Mouse (Mus musculus) lung, postnatal 0 days (tissue): Measurements from ENCODE around the gene Cish. TPM values are rescaled to one million over a fixed set of nuclear protein-coding genes. Genes with fewer than 3 reads are reported as not detected.

Source experiments
- ATAC-seq: fragments of 200-750 bp; cut with Nextera tagmentation; 2 replicates; pipeline ENCODE4 v1.8.0; 2017; ENCODE audit warnings: moderate library complexity
- DNase-seq: peaks from one replicate; pipeline ENCODE4 v3.0.0-alpha.2; 2016; ENCODE audit warnings: low spot score
- H3K27ac ChIP-seq: fragments of 300-500 bp; sonication (generic); 2 replicates; pipeline ENCODE4 v1.5.1; 2014; ENCODE audit warnings: antibody characterized with exemption, mild to moderate bottlenecking, low read length, mixed read lengths
- H3K27me3 ChIP-seq: fragments of 300-500 bp; sonication (generic); replicated peaks from 2 replicates; pipeline ENCODE4 v1.6.1; 2014; ENCODE audit warnings: low read length, mixed read lengths; ENCODE audit not compliant: insufficient read depth
- H3K36me3 ChIP-seq: fragments of 300-500 bp; sonication (generic); 2 replicates; pipeline ENCODE4 v1.6.1; 2014; ENCODE audit warnings: low read length, mixed read lengths; ENCODE audit not compliant: insufficient read depth
- H3K4me1 ChIP-seq: fragments of 300-500 bp; sonication (generic); 2 replicates; pipeline ENCODE4 v1.6.1; 2014; ENCODE audit warnings: antibody characterized with exemption, low read depth, low read length, mixed read lengths; ENCODE audit not compliant: insufficient read depth
- H3K4me2 ChIP-seq: fragments of 300-500 bp; sonication (generic); replicated peaks from 2 replicates; pipeline ENCODE4 v1.6.1; 2014; ENCODE audit warnings: low read depth, mild to moderate bottlenecking, low read length, moderate library complexity, mixed read lengths
- H3K4me3 ChIP-seq: fragments of 300-500 bp; sonication (generic); 2 replicates; pipeline ENCODE4 v1.5.1; 2014; ENCODE audit warnings: low read depth, low read length
- H3K9ac ChIP-seq: fragments of 300-500 bp; sonication (generic); replicated peaks from 2 replicates; pipeline ENCODE4 v1.6.1; 2014; ENCODE audit warnings: low read depth, mild to moderate bottlenecking
- H3K9me3 ChIP-seq: fragments of 300-500 bp; sonication (generic); 2 replicates; pipeline ENCODE4 v1.6.1; 2016; ENCODE audit warnings: low read length, mixed read lengths
- CTCF ChIP-seq: IDR thresholded peaks from 2 replicates; pipeline ENCODE4 v1.5.1; 2016; ENCODE audit warnings: antibody characterized with exemption, mild to moderate bottlenecking
- EP300 ChIP-seq: IDR thresholded peaks from 2 replicates; pipeline ENCODE4 v1.6.1; 2016; ENCODE audit warnings: antibody characterized with exemption, mild to moderate bottlenecking, control low read depth
- WGBS: fragments of 180-500 bp; shearing (Covaris S2); extraction: QIAGEN DNeasy Blood & Tissue Kit; methylation state at CpG from one replicate; pipeline ENCODE4 v1.1.7; 2014; 5-methylcytosine and 5-hydroxymethylcytosine counted together
- polyA plus RNA-seq: library from polyadenylated mRNA; unstranded; fragments of >200 nt; fragmentation: Nextera tagmentation; extraction: Ambion mirVana; gene quantifications from 2 replicates; pipeline ENCODE4 v1.2.1, GENCODE M21; 2015

Gene Cish
- polyA plus RNA-seq, 1 experiment from 2014 or later: 49.2 TPM

DNA sequence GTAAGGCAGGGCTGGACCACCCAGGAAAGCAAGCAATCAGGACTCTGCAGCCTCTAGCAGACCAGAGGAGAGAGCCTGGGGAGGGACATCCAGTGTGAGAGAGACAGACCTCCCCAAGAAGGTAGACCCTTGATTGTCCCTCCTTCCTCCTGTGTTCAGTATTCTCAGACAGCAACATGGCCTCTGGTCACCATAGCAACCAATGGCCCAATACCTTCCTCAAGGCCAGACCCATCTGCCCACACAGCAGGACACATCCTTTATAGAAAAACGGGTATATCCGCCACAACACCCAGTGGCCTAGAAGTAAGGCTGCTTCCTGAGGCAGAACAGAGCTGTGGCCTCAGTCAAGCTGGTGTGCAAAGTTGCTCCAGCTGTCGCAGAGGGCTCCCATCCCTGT is 40.2 kb upstream of the Cish start:
- no peak for DNase-seq
- Histone ChIP-seq H3K27me3 (no peaks in the 10 kb centered on the region), H3K4me1 (no peaks in the 10 kb centered on the region), H3K4me3 (no peak overlapping the region), H3K9me3 (no peaks in the 10 kb centered on the region), H3K9ac (no peak overlapping the region), H3K36me3 (no peaks in the 10 kb centered on the region), H3K27ac (no peak overlapping the region), H3K4me2 (no peak overlapping the region)
- TF ChIP-seq EP300: no peak
- TF ChIP-seq CTCF: no peak
- WGBS: 61% methylated on average over 3 of the region's 3 CpGs
- no peak for ATAC-seq

DNA sequence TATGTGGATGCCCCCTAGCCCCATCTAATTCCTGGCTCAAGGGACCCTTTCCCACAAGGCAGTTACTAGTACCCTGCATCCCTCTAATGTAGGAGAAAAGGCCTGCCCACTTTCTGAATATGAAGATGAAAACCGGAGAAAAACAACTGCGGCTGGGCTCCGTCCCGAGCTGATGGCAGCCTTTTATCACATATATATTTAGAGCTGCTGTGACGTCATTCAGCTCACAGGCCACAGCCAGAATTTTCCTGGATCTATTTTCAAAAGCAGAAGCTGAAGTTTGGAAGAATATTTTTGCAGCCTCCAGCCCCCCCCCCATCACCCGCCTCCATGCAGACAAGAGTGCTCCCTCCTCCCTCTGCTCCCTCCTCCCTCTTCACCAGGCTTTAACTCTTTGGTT is 36.3 kb upstream of the Cish start:
- Histone ChIP-seq H3K4me2 (no peak overlapping the region), H3K27ac (no peak overlapping the region), H3K27me3 (no peaks in the 10 kb centered on the region), H3K36me3 (no peaks in the 10 kb centered on the region), H3K4me3 (no peak overlapping the region), H3K9me3 (no peaks in the 10 kb centered on the region), H3K9ac (no peak overlapping the region), H3K4me1 (no peaks in the 10 kb centered on the region)
- ATAC-seq (peak; percentile 56), DNase-seq (peak; percentile 51)
- 42% methylated on average over 6 of the region's 6 CpGs for WGBS
- TF ChIP-seq EP300: no peak

DNA sequence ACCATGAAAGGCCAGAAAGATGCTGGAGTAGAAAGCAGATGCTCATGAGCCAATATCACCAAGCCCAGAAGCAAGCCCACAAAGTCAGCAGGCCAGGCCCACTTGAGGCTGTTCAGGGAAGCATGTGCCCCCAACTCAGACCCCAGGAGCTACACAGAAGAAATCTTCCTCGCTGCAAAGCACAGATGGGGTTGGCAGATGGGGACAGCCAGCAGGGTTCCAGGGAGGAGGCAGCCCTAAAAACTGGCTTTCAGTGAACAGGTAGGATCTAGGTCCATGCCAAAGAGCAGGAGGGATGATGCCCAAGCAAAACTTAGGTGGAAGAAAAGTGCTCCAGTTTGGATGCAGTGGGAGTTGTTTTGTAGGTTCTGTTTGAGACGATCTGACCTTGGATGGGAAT is 35.4 kb upstream of the Cish start:
- TF ChIP-seq CTCF (no peak), EP300 (no peak)
- H3K9ac ChIP-seq: no peak overlapping the region
- H3K27me3 ChIP-seq: no peaks in the 10 kb centered on the region
- ATAC-seq: no peak
- H3K9me3 ChIP-seq: no peaks in the 10 kb centered on the region
- H3K27ac ChIP-seq: no peak overlapping the region
- H3K4me1 ChIP-seq: no peaks in the 10 kb centered on the region
- H3K4me3 ChIP-seq: no peak overlapping the region
- WGBS: 75% methylated on average over 2 of the region's 2 CpGs
- H3K36me3 ChIP-seq: no peaks in the 10 kb centered on the region
- no peak for DNase-seq
- no peak overlapping the region for H3K4me2 ChIP-seq

DNA sequence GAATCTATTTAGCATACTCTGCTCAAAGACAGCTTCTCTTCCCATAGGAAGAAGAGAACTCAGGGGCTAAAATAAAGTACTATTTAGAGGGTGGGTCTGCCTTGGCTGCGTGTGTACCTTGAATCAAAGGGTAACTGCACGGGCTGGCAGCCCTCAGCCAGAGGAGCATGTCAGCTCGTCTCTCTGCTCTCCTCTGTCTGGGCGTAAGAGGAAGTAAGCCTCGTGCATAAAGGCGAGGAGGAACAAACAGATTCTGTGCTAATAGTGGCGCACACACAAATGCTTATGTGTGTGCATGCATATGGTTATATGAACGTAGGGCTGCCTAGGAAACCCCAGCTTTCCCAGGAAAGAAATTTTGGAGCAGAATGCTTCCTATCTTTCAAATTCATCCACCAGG is 35.0 kb upstream of the Cish start:
- DNase-seq: no peak
- H3K27ac ChIP-seq: no peak overlapping the region
- no peaks in the 10 kb centered on the region for H3K27me3 ChIP-seq
- no peak overlapping the region for H3K4me3 ChIP-seq
- WGBS: 45% methylated on average over 8 of the region's 8 CpGs
- no peaks in the 10 kb centered on the region for H3K4me1 ChIP-seq
- no peaks in the 10 kb centered on the region for H3K9me3 ChIP-seq
- no peak overlapping the region for H3K9ac ChIP-seq
- no peak for TF ChIP-seq CTCF
- TF ChIP-seq EP300: no peak
- no peaks in the 10 kb centered on the region for H3K36me3 ChIP-seq
- no peak overlapping the region for H3K4me2 ChIP-seq
- no peak for ATAC-seq

DNA sequence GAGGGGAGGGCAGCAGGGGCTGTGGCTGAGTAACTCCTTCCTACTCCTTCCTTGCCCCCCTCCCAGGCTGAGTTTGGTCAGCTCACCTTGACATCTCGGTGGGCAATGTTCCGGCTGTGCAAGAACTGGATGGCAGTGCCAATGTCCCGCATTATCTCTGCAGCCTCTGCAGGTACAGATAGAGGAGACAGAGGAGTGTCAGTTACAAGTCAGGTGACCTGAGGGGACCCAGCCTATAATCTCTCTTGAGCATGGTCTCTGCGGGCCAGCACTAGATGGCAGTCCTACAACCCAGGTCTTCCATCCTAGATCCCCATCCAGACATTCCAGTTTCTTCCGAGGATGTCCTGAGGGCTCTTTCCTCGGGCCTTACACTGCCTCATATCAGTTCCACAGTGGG is 34.0 kb upstream of the Cish start:
- Histone ChIP-seq H3K36me3 (no peaks in the 10 kb centered on the region), H3K4me2 (no peak overlapping the region), H3K27ac (no peak overlapping the region), H3K27me3 (no peaks in the 10 kb centered on the region), H3K9ac (no peak overlapping the region), H3K4me3 (no peak overlapping the region), H3K4me1 (no peaks in the 10 kb centered on the region), H3K9me3 (no peaks in the 10 kb centered on the region)
- DNase-seq: no peak
- WGBS: 71% methylated on average over 6 of the region's 6 CpGs
- TF ChIP-seq CTCF: no peak
- TF ChIP-seq EP300: no peak
- no peak for ATAC-seq

DNA sequence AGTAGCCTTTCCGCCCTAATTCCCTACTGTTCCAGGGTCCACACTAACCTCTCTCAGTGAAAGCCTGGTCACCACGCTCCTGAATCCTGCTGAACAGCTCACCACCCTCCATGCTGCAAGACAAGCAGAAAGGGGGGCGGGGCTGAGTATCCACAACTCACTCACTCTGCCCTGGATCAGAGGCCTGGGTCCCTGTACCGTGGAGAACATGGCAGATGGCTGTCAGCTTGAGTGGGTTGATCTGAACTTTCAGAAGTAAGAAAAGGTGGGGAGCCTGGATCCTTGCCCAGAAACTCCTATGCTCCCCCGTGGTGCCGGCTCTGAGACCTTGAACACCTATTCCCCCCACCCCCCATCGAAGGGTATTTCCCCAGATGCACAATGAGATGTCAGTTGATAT is 33.5 kb upstream of the Cish start:
- H3K36me3 ChIP-seq: no peaks in the 10 kb centered on the region
- 65% methylated on average over 7 of the region's 7 CpGs for WGBS
- DNase-seq (no peak), ATAC-seq (no peak)
- no peak overlapping the region for H3K4me2 ChIP-seq
- no peaks in the 10 kb centered on the region for H3K4me1 ChIP-seq
- no peak overlapping the region for H3K9ac ChIP-seq
- no peak overlapping the region for H3K4me3 ChIP-seq
- TF ChIP-seq EP300 (no peak), CTCF (no peak)
- H3K9me3 ChIP-seq: no peaks in the 10 kb centered on the region
- H3K27me3 ChIP-seq: no peaks in the 10 kb centered on the region
- no peak overlapping the region for H3K27ac ChIP-seq

DNA sequence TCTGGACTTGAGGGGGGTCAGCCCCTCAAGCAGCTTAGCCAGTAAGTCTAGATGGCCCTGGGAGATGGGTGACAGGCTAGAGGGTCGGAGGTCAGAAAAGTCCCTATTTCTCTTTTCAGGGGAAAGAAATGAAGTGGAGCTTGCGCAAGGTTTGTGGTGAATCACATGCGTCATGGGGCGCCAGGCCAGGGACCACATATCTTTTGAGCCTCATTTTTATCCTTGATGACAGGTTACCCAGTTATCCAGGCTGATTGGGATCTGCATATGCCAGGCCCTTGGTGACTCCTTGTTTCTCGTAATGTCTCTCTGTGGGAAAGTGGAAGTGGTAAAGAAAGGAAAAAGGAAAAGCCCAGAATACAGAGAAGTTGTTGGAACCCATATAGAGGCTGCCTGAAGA is 31.9 kb upstream of the Cish start:
- H3K4me2 ChIP-seq: no peak overlapping the region
- no peaks in the 10 kb centered on the region for H3K27me3 ChIP-seq
- H3K27ac ChIP-seq: no peak overlapping the region
- TF ChIP-seq CTCF (no peak), EP300 (no peak)
- ATAC-seq: no peak
- H3K4me3 ChIP-seq: no peak overlapping the region
- no peaks in the 10 kb centered on the region for H3K4me1 ChIP-seq
- no peak for DNase-seq
- H3K9me3 ChIP-seq: no peaks in the 10 kb centered on the region
- H3K36me3 ChIP-seq: no peaks in the 10 kb centered on the region
- WGBS: 82% methylated on average over 5 of the region's 5 CpGs
- H3K9ac ChIP-seq: no peak overlapping the region
